Mouse (Mus musculus): ENCODE results near the gene Olfr668. TPM values are rescaled to one million over a fixed set of nuclear protein-coding genes. Genes with fewer than 3 reads are reported as not detected.
"Not testable (repeated sequence)": the region's sequence is repeated elsewhere in the genome, so short reads cannot be mapped to it uniquely, and the experiment has no call there.

The Olfr668 gene
- not detected for polyA plus RNA-seq (2017; shearing (Covaris generic))

- no peak for ATAC-seq
Measured at GRCm38 (mm10) chr7:104927957-104928356, at the start of gene Olfr668. Olfr668 (minus strand) TSS chr7:104928057.

GRCm38 (mm10) chr7:104972507-104972906, 44.6 kb upstream of the Olfr668 start:
- ATAC-seq, result not testable (repeated sequence)

- no peak for ATAC-seq
Measured at GRCm38 (mm10) chr7:104962520-104962919, 34.7 kb upstream of the Olfr668 start, which contains the start of gene Olfr670. Olfr670 (minus strand) TSS chr7:104962620.

DNA sequence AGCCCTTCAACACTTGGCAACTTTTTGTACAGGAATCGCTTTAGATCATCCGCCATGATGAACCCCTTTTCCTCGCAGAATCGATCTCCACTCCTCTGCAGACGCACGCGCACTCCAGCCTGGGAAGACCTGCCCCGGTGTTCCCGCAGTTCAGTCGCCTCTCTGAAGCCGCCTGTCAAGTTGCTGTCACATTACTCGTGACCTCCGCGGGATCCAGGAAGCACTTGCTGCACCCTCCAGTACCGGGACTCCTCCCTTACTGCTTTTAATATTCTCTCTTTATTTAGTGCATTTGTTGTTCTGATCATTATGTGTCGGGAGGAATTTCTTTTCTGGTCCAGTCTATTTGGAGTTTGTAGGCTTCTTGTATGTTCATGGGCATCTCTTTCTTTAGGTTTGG, 22.4 kb upstream of the Olfr668 start:
- ATAC-seq, result peak; percentile 72

DNA sequence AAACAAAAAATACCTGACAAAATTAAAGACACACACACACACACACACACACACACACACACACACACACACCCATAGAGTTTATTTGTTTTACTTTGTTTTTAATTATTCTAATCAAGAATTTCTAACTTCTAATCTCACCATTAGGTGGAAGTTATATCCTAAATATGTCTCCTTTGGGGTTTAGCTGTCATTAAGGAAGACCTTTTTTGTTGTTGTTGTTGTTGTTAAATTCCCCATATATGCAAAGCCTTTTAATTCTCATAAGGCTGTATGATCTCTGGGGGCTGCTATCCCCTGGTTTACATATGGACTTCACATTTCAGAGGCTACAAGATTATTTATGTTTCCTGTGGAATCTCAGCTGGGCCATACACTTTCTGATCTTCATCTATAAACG, 6.1 kb upstream of the Olfr668 start, which contains the start of gene Olfr669:
Gene Olfr669, plus strand, starts transcription at position 301 of the 400 bp plus-strand sequence.
- no peak for ATAC-seq

DNA sequence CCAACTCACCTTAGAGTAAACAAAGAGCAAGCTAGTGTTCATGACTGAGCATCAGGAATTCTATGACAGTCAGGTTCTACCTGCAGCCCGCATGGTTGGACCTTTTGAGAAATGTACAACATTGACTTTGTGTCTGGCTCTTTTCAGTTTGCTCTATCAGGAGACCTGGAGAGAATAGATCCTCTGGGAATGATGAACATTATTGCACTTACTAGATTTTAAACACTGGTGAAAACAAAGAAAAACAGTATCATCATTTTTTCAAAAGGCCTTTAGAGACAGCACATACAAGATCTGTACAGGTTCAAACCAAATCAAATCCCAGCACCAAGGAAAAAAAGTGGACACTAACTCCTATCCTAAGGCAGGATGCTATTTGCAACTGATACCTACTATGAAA, 6.5 kb downstream of the Olfr668 start, which contains the start of gene Olfr667:
Gene Olfr667, minus strand, starts transcription at position 101 of the 400 bp plus-strand sequence.
- ATAC-seq, result no peak

GRCm38 (mm10) chr7:104895852-104896251, 32.0 kb downstream of the Olfr668 start, which contains the start of gene Olfr666:
Olfr666 (minus strand) TSS chr7:104895952.
- ATAC-seq, result no peak

- no peak for ATAC-seq
Measured at GRCm38 (mm10) chr7:104877731-104878130, 50.1 kb downstream of the Olfr668 start, which contains the start of gene Olfr665. Olfr665 (plus strand) TSS chr7:104878031.

Other genes with a start within 250 kb of the Olfr668 start
- gene Olfr661, start 241.6 kb downstream of the Olfr668 start, polyA plus RNA-seq (2017; shearing (Covaris generic)), result not detected
- not detected for gene Usp17le, start 150.6 kb downstream of the Olfr668 start, polyA plus RNA-seq (2017; shearing (Covaris generic))
- not detected for gene Usp17lb, start 85.5 kb downstream of the Olfr668 start, polyA plus RNA-seq (2017; shearing (Covaris generic))
- gene Usp17la, start 71.0 kb downstream of the Olfr668 start, polyA plus RNA-seq (2017; shearing (Covaris generic)), result not detected
- not detected for gene Olfr665, start 50.0 kb downstream of the Olfr668 start, polyA plus RNA-seq (2017; shearing (Covaris generic))
- gene Olfr666, start 32.1 kb downstream of the Olfr668 start, polyA plus RNA-seq (2017; shearing (Covaris generic)), result not detected
- gene Olfr667, start 6.6 kb downstream of the Olfr668 start, polyA plus RNA-seq (2017; shearing (Covaris generic)), result not detected
- gene Olfr669, start 6.2 kb upstream of the Olfr668 start, polyA plus RNA-seq (2017; shearing (Covaris generic)), result not detected
- not detected for gene Olfr670, start 34.6 kb upstream of the Olfr668 start, polyA plus RNA-seq (2017; shearing (Covaris generic))
- not detected for gene Olfr671, start 51.1 kb upstream of the Olfr668 start, polyA plus RNA-seq (2017; shearing (Covaris generic))
- gene Olfr672, start 74.0 kb upstream of the Olfr668 start, polyA plus RNA-seq (2017; shearing (Covaris generic)), result not detected
- gene Olfr675, start 100.4 kb upstream of the Olfr668 start, polyA plus RNA-seq (2017; shearing (Covaris generic)), result not detected
- gene Olfr676, start 104.6 kb upstream of the Olfr668 start, polyA plus RNA-seq (2017; shearing (Covaris generic)), result not detected
- not detected for gene Olfr677, start 123.3 kb upstream of the Olfr668 start, polyA plus RNA-seq (2017; shearing (Covaris generic))
- gene Olfr678, start 136.4 kb upstream of the Olfr668 start, polyA plus RNA-seq (2017; shearing (Covaris generic)), result not detected
- not detected for gene Olfr679, start 153.1 kb upstream of the Olfr668 start, polyA plus RNA-seq (2017; shearing (Covaris generic))
- gene Olfr680-ps1, start 164.8 kb upstream of the Olfr668 start, polyA plus RNA-seq (2017; shearing (Covaris generic)), result not detected
- gene Olfr681, start 188.8 kb upstream of the Olfr668 start, polyA plus RNA-seq (2017; shearing (Covaris generic)), result not detected
- not detected for gene Olfr683, start 219.0 kb upstream of the Olfr668 start, polyA plus RNA-seq (2017; shearing (Covaris generic))
- gene Olfr684, start 235.6 kb upstream of the Olfr668 start, polyA plus RNA-seq (2017; shearing (Covaris generic)), result not detected

All from activated CD4-positive, CD25-positive, alpha-beta regulatory T cell, adult 4 months (primary cell).